Mouse (Mus musculus) spleen, adult 18-20 months (tissue): ENCODE results near the gene Pigk.

ENCODE experiments used
- DNase-seq, 2 experiments: peaks; one replicate each; pipeline ENCODE4 v3.0.0; 2022; ENCODE audit warnings: mixed read lengths in 2 of 2

The Pigk gene

DNA sequence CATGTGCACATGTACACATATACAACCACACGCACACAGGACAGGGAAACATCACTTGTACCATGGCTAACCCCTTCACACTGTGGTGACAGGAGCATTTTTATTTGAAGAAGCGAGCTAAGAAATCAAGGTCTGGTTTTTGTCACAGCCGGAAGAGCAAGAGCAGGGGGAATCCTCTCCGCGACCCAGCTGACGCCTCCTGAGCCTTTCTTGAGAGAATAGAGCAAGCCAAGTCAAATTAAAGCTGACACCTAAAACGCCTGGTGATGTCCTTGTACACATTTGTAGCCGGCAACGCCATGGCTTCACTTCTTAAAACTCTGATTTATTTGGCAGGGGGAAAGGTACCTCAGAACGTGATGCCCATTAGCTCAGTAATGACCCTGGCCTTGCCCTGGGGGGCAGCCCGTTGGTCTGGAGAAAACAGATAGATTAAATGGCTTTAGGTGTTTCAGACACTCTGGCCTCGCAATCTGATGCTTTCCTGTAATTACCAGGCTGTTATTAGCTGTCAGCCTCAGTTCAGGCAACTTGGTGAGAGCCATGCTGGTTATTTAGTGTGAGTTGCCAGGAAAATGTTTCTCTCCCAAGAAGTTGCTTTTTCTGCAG, 141.2 kb downstream of the Pigk start:
- DNase-seq, result no peak

DNA sequence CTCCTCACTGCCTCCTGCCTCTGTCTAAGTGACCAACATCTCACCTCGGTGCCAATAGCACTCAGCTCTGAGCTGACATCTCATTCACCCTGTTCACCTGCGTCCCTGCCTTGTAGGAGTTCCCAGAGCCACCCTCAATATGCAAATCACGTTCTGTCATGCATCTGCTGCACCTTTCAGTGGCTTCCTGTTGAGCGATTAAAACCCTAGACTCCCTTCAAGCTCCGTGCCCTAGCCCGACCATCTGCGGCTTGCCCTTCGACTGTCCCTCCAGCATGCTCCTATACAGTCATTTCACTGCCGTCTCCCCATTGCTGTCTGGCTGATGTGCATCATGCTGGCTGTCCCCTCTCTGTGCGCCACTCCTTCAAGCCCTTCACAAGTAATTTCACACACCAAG, 142.2 kb downstream of the Pigk start:
- DNase-seq, result peak in 1 of 2 experiments; percentile 6

- no peak for DNase-seq
Measured at GRCm38 (mm10) chr3:152861450-152861849, 147.6 kb downstream of the Pigk start.

GRCm38 (mm10) chr3:152861978-152862377, 148.1 kb downstream of the Pigk start:
- DNase-seq, result no peak

GRCm38 (mm10) chr3:152866035-152866965, 152.4 kb downstream of the Pigk start:
- no peak for DNase-seq

DNA sequence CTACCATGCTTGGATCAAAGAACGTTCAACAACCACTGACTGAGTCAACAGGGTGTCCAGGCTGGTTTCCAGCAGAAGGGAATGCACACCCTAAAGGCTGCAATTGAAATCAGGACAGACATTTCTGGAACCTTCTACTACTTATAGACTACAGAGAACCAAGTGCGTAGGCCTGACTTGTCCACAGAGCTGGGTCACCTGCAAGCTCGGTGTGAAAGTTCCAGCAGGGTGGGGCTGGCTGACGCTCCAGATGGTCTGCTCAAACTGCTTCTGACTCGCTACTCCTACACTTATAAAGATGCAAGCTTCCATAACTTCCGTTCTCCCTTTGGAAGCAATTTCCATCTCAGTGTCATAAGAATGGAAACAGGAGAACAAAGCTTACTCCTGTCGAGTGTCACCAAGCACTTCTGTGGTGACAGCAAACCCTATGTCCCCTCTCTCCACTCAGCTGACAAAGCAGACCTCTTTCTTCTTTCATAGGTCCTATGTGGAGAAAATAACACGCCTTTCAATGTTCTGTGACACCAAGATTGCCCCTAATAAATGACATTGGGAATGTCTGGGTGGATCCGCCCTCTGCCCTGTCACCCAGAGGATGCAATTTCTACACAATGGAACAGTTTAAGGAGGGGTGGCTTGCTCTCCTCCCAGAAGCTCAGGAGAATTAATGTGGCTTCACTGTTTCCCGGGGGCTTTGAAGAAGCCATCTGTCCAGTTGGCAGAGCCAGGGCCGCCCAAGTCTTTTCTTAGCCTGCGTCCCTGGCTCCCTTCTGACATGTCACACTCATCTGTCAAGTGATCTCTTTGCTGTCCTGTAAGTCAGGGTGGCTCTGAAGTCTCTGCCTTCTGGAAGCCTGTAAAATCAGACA, 154.0 kb downstream of the Pigk start:
- no peak for DNase-seq

GRCm38 (mm10) chr3:152872054-152872453, 158.2 kb downstream of the Pigk start:
- no peak for DNase-seq

GRCm38 (mm10) chr3:152872596-152872995, 158.7 kb downstream of the Pigk start:
- no peak for DNase-seq

- DNase-seq, result no peak
Measured at GRCm38 (mm10) chr3:152874431-152875355, 160.8 kb downstream of the Pigk start.

GRCm38 (mm10) chr3:152875723-152876290, 161.9 kb downstream of the Pigk start:
- DNase-seq, result no peak

DNA sequence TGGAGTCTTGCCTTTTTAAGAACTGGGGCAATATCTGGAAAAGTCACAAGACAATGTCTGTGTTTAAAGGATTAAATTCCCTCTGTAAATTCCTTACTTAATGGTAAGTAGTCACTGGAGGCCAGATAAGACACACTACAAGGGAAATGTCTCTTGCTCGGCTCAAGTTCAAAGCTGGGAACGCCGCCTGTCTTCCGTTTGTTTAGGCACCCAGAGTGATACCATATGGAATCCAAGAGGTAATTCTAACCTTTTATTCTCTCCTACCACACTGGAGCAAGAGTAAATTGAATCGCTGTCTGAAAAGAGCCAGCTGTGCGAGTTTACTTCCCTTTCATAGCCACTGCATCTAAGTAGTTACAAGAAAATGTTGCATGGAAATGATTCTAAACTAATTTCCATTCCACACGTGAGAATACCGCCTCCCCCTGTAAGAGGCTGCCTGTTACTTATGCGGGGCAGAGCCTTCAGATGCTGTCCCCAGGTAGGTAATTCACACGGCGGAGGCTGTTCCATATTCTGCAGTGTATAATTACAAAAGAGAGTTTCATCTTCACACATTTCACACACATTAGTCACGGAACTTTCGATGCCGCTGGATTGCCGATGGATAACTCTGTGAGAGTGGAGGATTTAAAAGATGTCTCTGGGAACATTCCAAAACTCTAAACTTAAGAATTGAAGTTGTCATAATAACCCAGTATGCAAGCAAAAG, 166.4 kb downstream of the Pigk start:
- no peak for DNase-seq

DNA sequence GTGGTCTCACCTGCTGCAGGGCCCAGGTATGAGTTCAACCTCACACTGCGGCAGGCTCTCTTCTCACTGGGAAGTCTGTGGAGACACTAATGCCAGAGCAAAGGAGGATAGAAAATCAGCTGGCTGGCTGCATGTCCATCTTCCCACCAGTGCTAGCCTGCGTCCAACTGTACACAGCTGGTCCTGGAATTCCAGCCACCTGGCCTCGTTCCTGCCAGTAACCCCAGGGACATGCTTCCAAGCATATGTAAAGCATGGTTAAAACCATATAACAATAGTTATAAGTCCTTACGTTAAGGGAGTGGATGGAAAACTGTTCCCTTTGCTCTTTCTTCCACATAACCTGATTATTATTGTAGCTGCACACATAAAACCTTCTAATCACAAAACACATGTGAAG, 167.8 kb downstream of the Pigk start:
- DNase-seq, result no peak

GRCm38 (mm10) chr3:152883556-152883955, 169.7 kb downstream of the Pigk start:
- DNase-seq, result no peak

DNA sequence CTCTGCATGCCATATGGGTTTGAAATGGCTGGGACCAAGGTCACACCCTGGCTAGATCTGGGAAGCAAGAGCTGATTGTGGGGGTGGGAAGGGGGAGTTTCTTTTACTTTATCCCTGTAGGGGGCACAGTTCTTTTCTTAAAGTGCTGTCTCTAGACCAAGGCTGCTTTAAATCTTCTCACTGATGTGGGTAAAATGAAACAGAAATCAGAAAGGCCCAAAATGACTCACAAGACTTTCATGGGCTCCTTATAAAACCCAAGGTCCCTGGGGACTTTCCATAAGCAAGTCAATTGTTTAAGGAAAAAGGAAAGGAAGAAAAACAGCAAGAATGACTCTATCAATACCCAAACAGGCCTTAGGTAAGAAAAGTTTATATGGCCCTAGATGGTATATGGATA, 172.8 kb downstream of the Pigk start:
- no peak for DNase-seq

DNA sequence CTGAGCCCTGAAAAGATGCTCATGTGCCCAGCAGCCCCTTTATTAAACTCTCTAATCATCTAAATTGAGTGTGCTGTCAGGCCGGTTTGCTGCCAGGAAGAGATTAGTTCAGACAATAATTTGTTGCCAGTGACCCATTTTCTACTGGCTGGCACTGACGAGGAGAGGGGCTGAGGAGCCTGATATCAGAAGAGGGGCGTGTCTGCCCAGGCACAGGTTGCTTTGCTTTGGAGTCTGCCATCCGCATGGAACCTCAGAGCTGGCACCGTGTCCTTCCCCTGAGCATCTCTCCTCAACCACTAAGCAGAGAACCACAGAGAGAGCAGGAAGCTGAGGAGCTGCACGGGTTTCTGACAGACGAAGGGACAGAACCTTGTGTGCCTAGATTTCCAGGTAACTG, 174.2 kb downstream of the Pigk start:
- no peak for DNase-seq

DNA sequence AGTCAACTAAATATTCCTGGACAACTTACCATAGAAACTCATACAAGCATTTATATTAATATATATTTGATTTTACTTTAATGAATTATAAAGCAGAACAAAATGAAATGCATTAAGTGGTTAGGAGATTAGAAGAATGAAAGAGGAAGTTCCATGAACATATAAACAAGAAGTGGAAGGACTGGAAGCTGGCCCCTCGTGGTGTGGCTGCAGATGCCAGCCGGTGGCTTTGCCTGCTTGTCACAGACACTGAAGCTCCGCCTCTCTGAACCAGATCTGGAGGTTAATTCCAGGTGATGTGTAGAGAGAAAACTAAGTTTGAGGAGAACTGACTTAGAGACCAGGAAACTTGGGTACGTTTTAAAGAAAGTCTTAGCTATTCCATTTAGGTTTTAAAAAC, 181.0 kb downstream of the Pigk start:
- no peak for DNase-seq

DNA sequence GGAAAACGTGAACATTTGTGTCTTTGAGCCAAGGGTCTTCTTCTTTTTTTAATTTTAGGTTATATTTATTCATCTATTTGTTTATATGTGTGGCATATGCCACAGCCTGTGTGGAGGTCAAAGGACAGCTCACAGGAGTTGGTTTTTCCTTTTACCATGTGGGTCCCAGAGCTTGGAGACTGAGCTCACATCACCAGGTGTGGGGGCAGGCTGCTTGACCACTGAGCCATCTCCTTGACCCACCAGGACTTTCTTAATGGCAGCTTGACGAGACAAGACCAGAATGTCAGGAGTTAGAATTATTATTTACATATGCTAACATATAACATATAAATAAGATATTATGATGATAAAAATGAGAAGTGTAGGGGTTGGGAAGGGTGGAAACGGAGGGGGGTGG, 182.2 kb downstream of the Pigk start:
- DNase-seq, result no peak

DNA sequence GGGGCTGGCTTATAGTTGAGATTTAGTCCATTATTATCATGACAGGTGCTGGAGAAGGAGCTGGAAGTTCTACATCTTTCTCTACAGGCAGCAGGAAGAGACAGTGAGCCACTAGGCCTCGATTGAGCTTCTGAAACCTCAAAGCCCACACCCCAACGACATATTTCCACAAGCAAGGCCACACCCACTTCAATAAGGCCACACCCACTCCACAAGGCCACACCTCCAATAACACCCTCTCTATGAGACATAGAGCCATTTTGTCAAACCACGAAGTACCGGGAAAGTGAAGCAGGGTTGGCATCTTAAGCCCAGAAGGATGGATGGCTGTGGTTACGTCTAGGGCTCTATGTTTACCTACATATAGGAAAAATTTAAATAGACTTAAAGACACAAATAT, 183.3 kb downstream of the Pigk start:
- DNase-seq, result no peak

DNA sequence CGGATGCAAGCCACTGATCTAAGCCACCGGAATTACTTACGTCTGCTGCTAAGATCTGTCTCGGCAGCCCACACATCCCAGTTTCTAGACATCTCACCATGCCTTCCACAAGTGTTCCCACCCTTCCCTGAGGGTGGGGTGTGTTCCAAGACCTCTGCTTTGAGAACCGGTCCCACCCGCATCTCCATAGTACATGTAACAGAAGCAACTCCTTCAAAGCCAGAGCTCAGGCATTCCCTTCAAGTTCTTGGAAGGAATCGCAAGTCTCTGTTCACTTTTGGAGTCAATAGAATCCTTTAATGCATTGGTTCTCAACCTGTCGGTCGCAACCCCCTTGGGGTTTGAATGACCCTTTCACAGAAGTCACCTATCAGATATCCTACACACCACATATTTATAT, 185.0 kb downstream of the Pigk start:
- DNase-seq, result no peak

GRCm38 (mm10) chr3:152905026-152905425, 191.1 kb downstream of the Pigk start:
- DNase-seq, result no peak

DNA sequence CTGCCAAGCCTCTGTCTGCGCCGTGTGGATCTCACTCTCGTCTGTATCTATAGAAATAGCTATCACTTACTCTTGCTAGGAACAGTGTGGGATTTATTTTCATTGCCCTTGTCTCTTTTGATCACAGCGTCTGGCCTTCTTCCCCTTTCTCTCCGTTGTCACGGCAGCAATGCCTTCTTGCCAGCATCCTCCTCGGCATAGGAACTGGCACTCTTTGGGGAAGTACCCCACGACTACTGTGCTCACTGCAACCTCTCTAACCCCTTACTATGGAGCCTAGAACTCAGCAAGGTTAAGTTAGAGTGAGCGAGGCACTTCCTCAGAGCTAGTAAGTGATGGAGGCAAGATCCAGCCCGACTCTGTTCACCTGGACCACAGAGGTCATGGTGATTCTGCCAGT, 191.9 kb downstream of the Pigk start:
- no peak for DNase-seq
